Mouse (Mus musculus) thymus, postnatal 36 days (tissue): ENCODE data around the gene Tll2.

Experiments used
- DNase-seq, 2 experiments: peaks; one replicate each; pipeline ENCODE4 v3.0.0; 2022; ENCODE audit warnings: mixed read lengths in 2 of 2

The Tll2 gene

DNA sequence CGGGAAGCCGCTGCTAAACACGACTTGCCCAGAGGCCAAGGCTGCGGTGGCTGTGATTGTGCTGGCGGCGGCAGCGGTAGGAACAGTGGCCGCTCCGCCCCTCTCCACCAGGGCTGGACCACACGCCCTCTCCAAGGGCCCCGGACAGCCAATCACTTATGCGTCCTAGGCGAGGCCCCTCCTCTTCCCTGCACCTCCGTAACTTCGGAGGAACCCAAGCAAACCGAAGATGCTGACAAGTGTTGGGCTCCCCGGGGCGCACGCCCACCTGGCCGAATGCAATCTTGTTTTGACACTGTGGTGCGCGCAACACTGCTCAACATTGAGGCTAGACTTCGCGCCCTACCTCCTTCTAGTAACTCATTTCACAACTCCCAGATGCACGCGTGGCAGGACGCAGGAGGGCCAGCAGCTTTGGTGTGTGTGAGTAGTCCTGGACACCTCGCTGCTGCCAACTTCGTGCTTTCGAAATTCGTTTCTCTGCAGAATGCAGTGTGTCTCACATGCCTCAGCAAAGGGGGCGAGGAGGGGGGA is at the start of gene Tll2:
Gene Tll2, minus strand, starts transcription at position 25 of the 534 bp plus-strand sequence.
- peak; percentile 35 to 50 for DNase-seq

DNA sequence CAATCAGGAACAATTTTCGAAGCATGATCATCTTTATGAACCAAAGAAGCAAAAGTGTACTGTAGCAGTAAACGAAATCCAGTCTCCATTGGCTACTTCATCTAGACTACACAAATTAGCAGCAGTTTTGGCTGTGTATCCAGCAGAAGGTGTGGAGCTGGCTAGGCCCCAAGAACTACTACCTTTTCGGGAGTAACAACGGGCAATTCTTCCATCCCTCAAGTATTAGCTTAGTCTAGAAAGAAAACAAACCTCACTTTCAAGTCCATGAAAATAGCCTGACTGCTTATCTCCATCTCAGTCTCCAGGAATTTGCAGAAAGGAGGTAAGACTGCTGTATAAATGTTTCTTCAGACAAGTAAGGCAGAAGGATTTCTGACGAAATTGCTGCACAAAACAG is 47.9 kb upstream of the Tll2 start:
- no peak for DNase-seq

DNA sequence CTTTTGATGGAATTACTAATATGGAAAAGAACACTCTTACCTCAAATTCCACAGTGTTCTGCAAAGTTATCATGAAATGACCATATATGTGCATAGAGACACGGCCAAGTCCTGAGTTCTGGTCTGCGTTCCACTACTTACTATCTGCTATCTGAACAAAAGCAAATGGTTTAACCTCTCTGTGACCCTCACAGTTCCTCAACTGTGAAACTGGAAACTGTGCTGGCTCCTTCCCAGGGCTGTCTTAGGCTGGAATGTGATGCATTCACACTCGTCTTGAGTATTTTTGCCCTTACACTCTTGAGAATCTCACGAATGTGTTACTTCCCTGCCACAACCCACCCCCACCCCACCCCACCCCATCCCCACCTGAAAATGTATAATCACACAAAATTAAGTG is 42.3 kb upstream of the Tll2 start:
- no peak for DNase-seq

DNA sequence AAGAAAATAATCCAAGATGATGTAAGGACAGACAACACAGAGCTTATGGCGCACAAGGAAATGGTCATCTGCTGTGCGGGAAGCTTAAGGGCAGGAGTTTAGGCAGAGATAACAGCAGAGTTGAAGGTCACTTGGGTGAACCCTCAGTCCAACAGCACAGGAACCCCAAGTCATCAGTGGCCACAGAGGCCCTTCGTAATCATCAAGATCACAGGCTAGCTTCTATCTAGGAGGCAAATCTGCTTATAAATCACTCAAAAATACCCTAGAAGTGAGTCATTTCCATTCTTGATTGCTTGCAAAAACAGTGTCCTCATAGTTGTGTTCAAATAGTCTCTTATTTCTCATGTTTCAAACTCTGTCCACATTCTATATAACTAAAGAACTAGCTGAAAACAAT is 41.6 kb upstream of the Tll2 start:
- DNase-seq, result no peak

DNA sequence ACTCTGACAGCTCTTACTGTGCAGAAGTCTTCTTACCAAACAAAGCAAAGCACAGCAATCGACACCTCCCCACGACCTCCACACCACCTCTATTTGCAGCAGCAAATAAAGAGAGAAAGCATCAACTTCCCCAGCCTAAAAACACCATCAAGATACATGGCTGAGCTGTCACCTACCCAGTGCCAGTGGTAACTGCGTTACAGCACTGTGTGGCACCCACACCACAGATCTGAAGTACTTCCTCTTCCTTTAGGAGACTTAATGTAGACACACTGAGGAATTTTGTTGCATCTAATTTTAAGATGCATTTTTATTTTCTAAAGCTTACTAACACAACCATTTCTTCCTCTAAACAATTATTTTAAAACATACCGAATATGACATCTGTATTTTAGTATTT is 39.6 kb upstream of the Tll2 start:
- DNase-seq, result no peak

DNA sequence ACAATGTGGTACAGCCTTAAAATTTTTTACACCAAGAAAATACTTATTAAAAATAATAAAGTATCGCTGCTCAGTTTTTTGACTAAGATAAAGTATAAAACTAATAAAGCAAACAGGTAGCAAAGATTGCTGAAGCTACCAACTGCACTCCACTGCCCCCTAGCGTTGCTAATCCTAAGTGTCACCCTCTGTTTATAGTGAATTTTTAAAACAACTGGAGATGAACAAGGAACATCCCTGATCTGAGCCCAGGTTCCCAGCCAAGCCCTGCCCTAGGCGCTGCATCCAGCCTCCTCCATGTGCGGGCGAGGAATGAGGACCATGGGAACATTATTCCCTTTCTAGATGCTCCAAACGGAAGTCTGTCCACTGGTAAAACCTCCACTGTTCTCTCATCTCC is 37.9 kb upstream of the Tll2 start:
- peak; percentile 21 to 37 for DNase-seq

DNA sequence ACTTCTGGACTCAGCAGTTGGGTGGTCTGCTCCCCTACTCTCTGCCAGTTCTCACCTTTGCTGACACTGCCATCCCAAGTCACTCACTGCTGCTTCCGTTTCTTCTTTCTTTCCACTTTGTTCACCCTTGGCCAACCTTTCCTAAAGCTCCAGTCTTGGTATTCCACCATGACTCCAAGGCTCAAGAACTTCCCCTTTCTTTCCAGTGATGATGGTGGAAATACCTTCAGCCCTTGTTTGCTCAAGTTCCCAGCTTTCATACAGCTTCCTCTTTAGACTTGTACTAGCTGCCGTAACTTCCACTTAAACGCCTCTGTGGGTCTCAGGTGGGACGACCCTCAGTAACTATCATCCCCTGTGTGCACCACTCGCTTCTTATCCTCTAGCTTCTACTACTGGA is 35.4 kb upstream of the Tll2 start:
- DNase-seq, result no peak

DNA sequence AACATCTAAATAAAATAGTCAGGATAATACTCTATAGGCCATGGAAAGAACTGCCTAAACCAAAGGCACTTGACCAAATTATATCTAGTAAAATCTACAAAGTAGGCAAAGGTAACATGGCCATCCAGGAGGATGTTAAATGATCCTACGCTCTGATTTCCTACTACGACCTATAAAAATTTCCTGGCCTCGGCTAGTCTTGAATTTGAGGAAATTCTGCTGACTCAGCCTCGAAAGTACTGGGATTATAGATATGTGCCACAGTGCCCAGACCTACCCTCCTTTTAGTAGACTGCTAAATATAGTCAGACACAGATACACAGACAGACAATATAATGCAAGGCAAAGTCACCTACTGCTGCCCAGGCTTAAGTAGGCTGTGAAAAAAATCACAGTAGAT is 27.1 kb upstream of the Tll2 start:
- no peak for DNase-seq

DNA sequence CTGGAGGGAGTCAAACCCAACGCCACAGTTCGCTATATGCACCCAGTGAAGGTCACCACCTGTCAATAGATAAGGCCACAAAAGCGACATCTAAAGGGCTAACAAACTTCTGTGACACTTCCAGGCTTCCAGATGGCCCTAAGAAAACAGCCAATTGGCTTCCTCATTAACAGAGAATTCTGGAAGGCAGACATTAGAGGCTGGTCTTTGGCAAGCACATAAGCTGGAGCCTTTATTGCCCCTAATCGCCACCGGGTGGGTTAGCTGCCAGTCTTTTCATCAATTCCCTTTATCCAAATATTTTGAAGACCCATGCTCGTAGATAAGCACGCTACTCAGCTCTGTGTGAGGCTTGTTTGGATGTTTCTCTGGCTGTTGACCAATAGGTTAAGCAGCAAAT is 1.7 kb upstream of the Tll2 start:
- DNase-seq, result no peak

DNA sequence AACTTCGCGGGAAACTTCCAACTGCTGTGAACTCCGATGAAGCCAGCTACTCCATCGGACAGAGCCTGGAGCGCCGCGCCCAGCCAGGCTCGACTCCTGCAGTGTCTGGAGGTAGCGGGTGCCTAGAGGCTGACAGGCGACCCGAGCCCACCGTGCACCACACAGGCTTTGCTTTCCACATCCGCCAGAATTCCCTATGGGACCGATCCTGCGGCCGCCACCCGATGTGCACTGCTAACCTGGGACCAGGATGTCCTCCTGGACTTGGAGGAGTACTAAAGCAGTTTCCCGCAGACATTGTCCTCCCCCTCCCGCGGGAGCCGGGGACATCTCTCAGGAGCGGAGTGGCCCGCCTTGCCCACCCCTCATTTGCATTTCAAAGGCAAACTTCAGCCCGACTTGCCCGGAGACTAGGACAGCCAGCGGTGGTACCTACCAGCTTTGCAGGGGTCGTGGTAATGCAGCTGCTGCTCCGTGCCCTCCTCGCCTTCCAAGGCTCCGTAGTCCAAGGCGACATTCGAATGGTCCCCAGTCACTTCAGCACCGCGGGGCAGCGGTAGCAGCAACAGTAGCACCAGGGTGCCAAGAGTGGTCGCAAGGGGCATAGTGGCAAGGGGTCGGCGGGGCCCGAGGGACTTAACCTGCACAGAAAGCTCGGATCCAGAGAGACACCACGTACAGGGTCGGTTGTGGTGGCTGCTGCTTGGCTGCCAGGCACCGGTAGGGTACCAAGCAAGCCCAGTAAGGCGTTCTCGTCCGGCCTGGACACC is 409 bp downstream of the Tll2 start:
- no peak for DNase-seq

DNA sequence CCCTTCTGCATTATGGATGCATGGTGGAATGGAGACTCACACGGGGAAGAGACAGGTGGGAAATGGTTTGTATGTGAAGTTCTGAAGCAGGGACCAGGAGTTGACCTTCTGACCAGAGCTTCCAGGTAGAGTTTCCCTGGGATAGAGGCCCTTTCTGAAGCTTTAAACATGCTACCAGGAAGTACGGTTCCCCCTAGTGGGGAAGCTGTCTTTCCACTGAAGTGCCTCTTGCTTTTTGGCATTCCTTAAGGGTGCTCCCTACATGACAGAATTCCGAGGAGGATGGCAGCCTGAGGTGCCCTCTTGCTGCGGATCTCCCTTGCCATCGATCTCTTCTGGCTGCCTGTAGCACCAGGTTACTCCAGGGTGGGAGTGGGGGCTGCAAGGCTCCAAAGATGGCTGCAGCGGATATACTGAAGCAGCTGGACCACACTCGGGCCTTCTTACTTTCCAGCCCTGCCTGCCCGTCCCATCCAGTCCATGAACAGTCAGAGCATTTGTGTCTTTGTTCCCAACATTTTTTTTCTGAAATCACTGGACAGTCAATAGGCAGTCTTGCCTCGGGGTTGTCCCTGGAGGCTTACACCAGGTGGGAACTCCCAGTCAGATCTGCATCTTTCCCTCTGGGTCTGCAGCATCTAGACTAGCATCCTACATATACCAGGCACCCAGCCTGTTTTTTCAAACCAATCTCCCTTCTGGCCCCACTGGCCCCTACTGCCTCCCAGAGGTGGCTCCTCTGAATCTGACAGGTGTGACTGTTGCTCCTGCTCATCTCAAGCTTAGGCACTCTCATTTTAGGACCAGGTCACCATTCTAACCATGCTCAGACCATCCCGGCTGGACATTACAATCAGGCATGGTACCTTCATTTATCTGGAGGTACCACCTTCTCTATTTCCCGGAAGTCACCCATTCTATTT is 2.2 kb downstream of the Tll2 start:
- DNase-seq, result no peak

DNA sequence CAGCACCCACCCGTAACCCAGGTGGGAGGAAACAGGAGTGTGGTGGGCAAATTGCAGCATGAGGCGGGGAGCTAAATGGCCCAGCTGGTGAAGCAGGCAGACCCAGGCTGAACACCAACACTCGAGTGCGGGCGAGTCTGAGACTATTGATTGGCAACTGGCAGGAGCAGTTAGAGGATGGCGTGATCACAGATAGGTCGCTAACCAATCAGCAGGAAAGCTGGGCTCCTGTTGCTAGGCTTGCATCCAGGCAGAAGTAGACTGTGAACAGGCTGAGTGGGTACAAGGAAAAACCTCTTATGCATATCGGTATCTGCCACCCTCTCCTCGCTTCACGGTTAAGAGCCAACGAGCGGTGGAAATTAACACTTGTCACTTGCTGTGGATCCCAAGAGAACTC is 9.0 kb downstream of the Tll2 start:
- no peak for DNase-seq

DNA sequence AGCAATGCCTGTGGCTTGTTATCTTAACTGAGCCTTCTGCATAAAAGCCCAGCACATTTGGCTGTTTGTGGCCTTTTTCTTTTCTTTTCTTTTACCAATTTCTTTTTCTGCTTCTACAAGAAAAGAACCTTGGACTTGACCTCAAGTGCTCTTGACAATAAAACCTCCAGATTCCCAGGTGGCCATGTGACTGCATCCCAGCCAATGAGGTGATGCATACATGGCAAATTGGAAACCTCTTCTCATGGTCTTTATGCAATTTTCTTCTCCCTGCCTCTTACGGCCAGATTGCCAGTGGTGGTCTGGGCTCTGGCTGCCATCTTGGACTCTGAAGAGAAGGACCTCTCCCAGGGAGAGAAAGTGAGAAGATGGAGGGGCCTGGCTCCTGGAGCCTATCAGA is 13.3 kb downstream of the Tll2 start:
- DNase-seq, result no peak

DNA sequence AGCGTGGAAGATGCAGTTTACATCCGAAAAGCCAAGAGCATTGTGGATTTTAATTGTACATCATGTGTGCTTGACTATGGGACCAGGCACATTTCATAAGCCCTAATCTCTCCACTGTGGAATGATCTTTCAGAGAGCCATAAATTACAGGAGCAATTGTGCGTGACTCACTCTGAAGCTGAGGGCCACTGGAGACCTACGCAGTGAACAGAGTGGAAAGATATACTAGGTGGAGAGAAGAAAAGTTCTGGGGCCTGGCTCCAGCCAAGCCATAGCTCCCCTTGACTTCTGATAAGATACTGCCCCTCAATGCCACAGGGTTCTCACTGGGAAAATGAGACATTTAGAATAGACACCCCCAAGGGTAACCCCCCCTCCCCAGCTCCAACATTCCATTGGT is 13.7 kb downstream of the Tll2 start:
- DNase-seq, result no peak

DNA sequence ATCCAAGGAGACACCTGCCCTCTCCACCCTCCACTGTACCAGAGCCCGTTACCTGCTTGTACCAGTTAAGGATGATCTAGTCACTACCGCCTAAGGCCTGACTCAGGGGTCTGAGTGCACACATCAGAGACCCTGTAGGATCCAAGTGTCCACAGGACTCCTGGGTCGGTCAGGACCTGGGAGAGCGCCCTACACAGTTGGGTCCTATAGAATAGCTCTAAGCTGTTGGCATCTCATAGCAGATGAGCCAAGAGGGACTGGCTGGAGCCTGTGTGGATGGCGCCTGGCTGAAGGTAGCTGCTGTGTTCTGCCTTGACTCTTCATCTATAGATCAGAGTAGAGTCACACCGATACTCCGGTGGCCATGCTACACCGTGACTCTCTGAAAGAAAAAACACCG is 14.9 kb downstream of the Tll2 start:
- no peak for DNase-seq

DNA sequence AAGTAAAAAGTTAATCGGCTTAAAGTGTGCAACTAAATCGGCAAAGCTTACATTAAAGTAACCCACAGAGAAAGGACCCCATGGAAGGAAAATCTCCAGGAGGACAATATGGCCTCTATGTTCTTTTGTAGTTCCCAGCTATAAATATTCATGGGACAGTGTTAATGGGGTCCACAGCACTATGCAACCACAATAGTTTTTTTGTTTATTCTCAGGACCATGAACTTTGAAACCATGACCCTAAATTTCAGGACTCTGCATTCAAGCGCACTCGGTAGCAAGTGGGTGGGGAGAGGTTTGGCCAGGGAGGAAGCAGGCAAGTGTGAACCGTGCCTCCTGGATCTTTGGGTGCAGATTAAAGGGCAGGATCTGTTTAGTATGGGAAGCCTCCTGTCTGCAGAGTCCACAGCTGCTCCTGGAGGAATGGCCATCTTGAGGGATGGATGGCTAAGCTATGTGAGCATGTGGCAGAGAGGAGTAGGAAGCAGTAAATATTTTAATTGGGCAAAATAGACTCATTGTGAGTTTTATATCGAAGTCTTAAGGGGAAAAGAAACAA is 15.7 kb downstream of the Tll2 start:
- DNase-seq, result no peak

DNA sequence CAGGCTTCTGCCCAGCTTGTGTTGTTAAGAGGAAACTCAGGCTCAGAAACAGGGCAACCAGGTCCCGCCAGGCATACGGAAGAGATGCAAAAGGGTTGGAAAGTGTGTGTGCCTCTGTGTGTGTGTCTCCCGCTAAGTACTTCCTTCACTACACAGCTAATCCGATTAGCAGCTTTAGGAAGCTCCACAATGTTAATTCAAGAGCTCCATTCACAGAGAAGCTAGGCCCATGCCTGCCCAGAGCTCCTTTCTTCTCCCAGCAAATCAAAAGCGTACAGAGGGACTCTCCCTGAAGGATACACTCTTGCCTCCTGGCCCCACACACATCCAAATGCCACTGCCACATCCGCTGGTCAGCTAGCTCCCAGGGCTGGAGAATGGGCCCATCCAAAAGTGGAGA is 29.3 kb downstream of the Tll2 start:
- DNase-seq, result no peak

DNA sequence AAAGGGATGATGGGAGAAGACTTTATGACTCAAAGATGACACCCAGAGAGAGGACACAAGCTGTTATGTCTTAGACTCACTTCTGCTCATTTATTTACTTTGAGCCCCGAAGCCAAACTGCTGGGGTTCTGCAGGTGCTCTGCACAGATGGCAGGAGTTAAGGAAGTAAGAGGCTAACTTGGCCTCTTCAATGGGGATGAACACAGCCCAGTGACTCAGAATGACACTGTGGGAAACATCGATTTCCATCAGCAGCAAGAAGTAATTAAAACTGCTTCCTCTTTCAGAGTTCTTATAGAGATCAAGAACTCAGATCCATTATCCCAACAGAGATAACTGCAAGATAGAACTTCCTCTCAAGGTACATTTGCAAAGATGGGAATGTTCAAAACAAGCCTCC is 29.8 kb downstream of the Tll2 start:
- DNase-seq, result no peak

DNA sequence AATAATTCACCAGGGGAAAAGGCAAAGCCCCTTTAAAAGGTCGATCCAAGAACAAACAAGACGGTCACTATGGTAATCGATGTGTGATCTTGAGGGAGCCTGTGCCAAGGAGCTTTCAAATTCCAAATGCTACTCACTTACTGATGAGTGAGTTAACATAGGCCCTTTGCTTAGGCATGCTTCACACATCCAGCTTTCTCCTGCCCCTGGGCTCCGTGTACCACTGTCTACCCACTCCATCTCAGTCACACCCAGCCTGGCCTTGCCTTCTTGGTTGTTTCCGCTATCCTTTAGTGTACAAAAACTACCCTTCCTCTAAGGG is 40.8 kb downstream of the Tll2 start:
- no peak for DNase-seq

DNA sequence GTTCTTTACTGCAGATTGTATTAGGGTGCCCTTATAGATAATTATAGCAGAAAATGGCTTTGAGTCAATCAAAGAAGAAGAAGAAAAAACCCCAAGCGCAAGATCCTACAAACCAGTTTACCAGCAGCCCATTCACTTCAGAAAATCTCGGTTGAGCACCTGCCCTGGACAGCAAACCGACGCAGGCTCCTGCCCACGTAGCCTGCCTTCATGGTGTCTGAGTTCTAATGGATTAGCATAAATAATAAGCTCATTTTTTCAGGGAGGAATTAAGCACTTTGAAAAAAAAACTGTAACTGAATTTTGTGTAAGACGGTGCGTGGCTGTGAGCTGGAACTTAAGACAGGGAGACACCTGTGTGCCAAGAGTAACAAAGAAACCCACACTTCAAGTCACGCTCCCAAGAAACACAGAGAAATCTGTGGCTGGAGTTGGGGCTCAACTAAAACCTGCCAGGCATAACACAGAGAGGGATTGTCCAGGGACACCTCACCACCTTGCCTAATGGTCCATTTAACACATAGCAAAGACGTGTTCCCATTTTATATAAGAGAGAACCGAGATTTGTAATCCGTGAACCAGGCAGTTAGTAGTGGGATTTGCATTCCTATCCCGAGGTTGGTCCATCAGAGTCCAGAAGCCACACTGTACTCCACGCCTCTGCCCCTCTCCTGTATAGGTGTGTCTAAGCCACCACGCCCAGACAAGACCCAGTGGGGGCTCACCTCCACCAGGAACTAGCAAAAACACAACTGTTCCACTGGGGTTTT is 41.3 kb downstream of the Tll2 start:
- DNase-seq, result no peak

DNA sequence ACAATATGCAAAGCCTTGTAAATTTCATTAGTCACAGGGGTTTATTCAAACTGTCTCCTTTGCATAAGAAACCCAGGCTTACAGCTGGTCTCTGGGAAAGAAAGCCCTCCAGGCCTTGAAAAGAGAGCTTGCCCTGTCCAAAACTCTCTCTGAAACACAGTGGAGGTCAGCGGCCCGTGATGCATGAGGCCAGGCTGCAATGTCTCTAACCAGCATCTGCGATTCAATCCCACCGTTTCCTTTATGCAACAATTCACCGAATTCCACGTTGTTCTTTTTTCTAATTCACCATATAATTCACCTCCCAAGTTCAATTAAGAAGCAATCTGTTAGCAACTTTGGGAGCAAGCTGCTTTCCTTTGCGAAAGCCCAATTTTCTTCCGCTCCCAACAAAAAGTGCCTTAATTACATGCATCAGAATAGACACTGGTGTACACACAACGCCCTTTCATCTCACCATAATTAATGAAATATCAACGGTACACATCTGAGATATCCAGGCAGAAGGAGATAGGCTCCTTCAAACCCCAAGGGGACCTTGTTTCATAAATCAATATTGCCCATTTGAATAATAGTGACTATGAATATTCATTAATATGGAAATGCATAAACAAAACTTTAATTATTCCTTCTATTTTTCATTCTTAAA is 42.1 kb downstream of the Tll2 start:
- DNase-seq, result no peak

DNA sequence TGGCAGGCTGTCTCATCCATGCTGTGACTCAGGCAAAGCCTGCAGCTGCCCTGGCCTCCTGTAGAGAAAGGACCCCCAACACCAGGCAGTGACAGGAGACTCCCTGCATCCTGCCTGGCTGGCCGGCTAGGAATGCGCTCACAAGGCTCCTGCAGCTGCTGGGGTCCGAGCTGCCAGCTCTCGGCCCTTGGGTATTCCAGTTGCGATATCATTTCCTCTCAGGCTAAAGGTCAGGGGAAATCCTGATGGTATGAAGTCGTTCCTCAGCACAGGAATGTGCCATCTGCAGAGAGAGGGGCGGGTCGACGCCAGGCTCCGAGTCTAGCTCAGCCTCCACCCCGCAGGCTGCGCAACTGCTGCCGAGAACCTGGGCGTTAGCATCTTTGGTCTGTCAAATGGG is 46.2 kb downstream of the Tll2 start:
- DNase-seq, result no peak

DNA sequence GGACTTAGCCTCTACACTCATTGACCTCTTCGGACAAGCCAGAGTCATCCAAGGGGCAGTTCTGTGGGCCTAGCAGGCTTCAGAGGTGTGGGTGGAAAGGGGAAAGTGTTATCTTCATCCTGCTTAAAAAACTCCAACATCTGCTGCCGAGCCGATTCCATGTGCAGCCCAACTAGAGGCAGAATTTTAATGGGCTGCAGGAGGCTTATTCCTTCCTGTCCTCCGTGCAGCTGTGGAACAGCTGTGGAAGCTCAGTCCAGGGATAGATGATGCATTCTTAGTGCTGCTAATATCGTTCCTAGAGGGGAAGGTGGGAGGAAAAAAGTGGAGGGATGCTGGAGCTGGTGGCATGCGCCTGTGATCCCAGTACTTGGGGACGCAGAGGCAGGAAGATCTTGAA is 52.0 kb downstream of the Tll2 start:
- no peak for DNase-seq
